Mouse (Mus musculus): ENCODE data around the gene 2010111I01Rik. TPM values are rescaled to one million over a fixed set of nuclear protein-coding genes. Genes with fewer than 3 reads are reported as not detected.

The 2010111I01Rik gene
- polyA plus RNA-seq, 1 experiment from 2014 or later: 114 TPM

DNA sequence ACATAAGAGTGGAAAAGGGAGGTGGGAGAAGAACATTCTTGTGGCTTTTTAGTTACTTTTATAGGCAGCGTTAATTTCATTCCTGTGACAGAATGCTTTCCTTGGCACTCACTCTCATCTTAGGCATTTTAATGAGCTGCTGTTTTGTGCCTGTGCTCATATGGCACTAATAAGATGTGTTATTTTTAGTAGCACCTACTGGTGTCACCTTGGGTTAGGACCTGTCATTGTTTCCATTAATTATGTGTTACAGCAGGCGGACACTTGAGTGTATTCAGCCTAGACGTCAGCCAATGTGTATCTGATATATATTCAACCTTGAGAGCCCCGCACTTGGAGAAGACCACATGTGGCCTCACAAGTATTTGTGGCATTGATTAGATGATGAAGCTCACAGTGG, 281.1 kb downstream of the 2010111I01Rik start:
- H3K4me3 ChIP-seq (replicated peaks): no peak overlapping the region
- H3K27ac ChIP-seq: peak overlapping the region; percentile 65; the same call in 1 of the 2 replicates
- 0 out of 2 replicates have a peak, but pooled peaks cover 4% of the 10 kb centered on the region for H3K36me3 ChIP-seq
- H3K9me3 ChIP-seq: no peaks in the 10 kb centered on the region
- H3K4me2 ChIP-seq: peak overlapping the region; percentile 14; the same call in 1 of the 2 replicates
- ATAC-seq (ENCODE audit: insufficient read depth, low FRiP score, low read depth): no peak
- H3K9ac ChIP-seq: no peak overlapping the region
- no peaks in the 10 kb centered on the region for H3K27me3 ChIP-seq (replicated peaks)
- H3K4me1 ChIP-seq: peaks cover 31% of the 10 kb centered on the region
- WGBS: 67% methylated on average over 4 of the region's 4 CpGs

- H3K4me3 ChIP-seq (replicated peaks): no peak overlapping the region
- peaks cover 35% of the 10 kb centered on the region for H3K4me1 ChIP-seq
- no peak for ATAC-seq (ENCODE audit: insufficient read depth, low FRiP score, low read depth)
- H3K9me3 ChIP-seq: no peaks in the 10 kb centered on the region
- 0 out of 2 replicates have a peak overlapping the region, but pooled peaks have one; percentile 24 for H3K27ac ChIP-seq
- 0 out of 2 replicates have a peak, but pooled peaks cover 4% of the 10 kb centered on the region for H3K36me3 ChIP-seq
- H3K4me2 ChIP-seq: peak overlapping the region; percentile 14
- 62% methylated on average over 12 of the region's 12 CpGs for WGBS
- H3K27me3 ChIP-seq (replicated peaks): no peaks in the 10 kb centered on the region
- H3K9ac ChIP-seq: no peak overlapping the region
Observed at GRCm38 (mm10) chr13:63246332-63246940, 281.7 kb downstream of the 2010111I01Rik start.

- Histone ChIP-seq H3K4me1 (peaks cover 31% of the 10 kb centered on the region), H3K27me3 (replicated peaks) (no peaks in the 10 kb centered on the region), H3K36me3 (0 out of 2 replicates have a peak, but pooled peaks cover 4% of the 10 kb centered on the region), H3K9me3 (no peaks in the 10 kb centered on the region), H3K4me2 (no peak overlapping the region), H3K9ac (no peak overlapping the region), H3K4me3 (replicated peaks) (no peak overlapping the region), H3K27ac (no peak overlapping the region)
- no peak for ATAC-seq (ENCODE audit: insufficient read depth, low FRiP score, low read depth)
- WGBS: 53% methylated on average over 7 of the region's 7 CpGs
Observed at GRCm38 (mm10) chr13:63247041-63247440, 282.3 kb downstream of the 2010111I01Rik start.

- H3K4me2 ChIP-seq: no peak overlapping the region
- H3K4me3 ChIP-seq (replicated peaks): no peak overlapping the region
- 93% methylated on average over 11 of the region's 11 CpGs for WGBS
- no peaks in the 10 kb centered on the region for H3K9me3 ChIP-seq
- no peak overlapping the region for H3K9ac ChIP-seq
- H3K27ac ChIP-seq: no peak overlapping the region
- no peak for ATAC-seq (ENCODE audit: insufficient read depth, low FRiP score, low read depth)
- H3K4me1 ChIP-seq: peaks cover 25% of the 10 kb centered on the region
- H3K27me3 ChIP-seq (replicated peaks): no peaks in the 10 kb centered on the region
- 0 out of 2 replicates have a peak, but pooled peaks cover 4% of the 10 kb centered on the region for H3K36me3 ChIP-seq
Observed at GRCm38 (mm10) chr13:63247631-63248030, 282.9 kb downstream of the 2010111I01Rik start.

DNA sequence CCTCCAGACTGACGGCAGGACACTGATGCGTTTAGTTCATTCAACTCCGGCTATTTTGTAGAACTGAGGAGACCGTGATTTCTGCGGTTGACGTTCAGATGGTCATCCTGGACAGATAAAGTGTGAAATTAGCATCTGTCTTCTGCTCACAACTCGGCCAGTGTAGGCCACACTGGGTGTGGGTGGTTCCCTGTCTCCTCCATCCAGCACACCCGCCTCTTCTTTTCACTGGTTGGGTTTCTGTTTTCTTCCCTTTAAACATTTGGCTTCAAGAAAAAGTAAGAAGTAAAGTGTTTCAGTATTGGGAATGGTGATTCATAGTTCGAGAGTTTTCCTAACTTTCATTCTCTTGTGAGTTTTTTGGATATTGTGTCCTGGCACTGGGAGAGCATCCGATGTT, 283.6 kb downstream of the 2010111I01Rik start:
- Histone ChIP-seq H3K4me2 (no peak overlapping the region), H3K4me3 (replicated peaks) (no peak overlapping the region), H3K27ac (no peak overlapping the region), H3K27me3 (replicated peaks) (no peaks in the 10 kb centered on the region), H3K36me3 (0 out of 2 replicates have a peak, but pooled peaks cover 4% of the 10 kb centered on the region), H3K9ac (no peak overlapping the region), H3K4me1 (peaks cover 25% of the 10 kb centered on the region), H3K9me3 (no peaks in the 10 kb centered on the region)
- no peak for ATAC-seq (ENCODE audit: insufficient read depth, low FRiP score, low read depth)
- WGBS: 86% methylated on average over 10 of the region's 10 CpGs

DNA sequence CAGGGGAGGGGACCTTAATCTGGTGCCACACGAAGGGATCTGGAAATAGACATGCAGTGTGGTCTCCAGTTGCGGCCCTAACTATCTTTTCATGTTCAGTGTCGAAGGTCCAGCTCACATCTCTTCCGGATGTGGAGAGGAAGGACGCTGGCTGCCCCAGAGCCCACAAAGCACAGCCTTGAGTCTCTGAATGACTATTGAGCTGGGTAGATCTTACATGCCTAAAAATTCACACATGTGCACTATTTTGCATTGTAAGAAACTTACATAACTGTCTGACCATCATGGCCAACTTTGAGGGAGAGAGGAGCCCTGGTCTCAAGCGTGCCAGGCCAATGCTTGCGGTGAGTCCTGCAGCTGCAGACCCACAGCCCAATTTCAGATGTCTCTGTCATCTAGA, 284.5 kb downstream of the 2010111I01Rik start:
- 0 out of 2 replicates have a peak overlapping the region, but pooled peaks have one; percentile 1 for H3K4me2 ChIP-seq
- no peak overlapping the region for H3K27ac ChIP-seq
- no peak overlapping the region for H3K4me3 ChIP-seq (replicated peaks)
- no peak overlapping the region for H3K9ac ChIP-seq
- H3K4me1 ChIP-seq: peaks cover 25% of the 10 kb centered on the region
- H3K27me3 ChIP-seq (replicated peaks): no peaks in the 10 kb centered on the region
- WGBS: 78% methylated on average over 7 of the region's 7 CpGs
- no peaks in the 10 kb centered on the region for H3K9me3 ChIP-seq
- ATAC-seq (ENCODE audit: insufficient read depth, low FRiP score, low read depth): no peak
- peaks cover 7% of the 10 kb centered on the region; the same call in 1 of the 2 replicates for H3K36me3 ChIP-seq

DNA sequence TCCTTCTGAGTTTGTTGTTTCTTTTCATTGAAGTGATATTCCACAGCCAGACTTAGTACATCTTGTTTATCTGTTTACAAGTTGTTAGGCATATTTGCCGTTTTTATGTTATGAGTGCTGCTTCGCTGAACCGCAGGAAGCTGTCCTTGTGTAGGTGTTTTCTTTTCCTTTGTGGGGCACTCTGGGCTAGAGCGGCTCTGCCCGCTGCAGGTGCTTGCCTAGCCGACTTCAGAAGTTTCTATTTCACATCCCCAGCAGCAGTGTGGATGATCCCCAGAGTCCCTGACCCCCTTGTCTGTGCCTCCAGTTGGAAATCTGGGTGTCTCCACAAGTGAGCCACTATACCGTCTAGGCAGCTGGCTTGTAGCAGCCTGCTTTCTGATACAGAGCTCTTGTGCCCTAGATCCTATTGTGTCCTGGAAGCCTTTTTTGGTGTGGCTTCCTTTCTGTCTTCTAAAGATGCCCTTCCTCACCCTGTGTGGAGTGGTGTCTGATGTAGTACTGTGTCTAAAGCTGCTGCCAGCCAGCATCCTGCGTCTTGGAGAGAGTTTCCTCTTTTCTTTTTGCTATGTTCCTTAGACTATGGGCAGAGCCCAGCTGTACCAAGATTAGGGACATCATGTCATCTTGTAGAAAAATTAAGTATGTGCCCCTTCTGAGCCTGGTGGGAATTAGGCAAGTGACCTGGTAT, 285.2 kb downstream of the 2010111I01Rik start:
- Histone ChIP-seq H3K4me3 (replicated peaks) (no peak overlapping the region), H3K27me3 (replicated peaks) (no peaks in the 10 kb centered on the region), H3K9ac (no peak overlapping the region), H3K27ac (peak overlapping the region; percentile 38), H3K4me2 (0 out of 2 replicates have a peak overlapping the region, but pooled peaks have one; percentile 1), H3K36me3 (peaks cover 11% of the 10 kb centered on the region; the same call in 1 of the 2 replicates), H3K4me1 (peaks cover 25% of the 10 kb centered on the region), H3K9me3 (no peaks in the 10 kb centered on the region)
- ATAC-seq (ENCODE audit: insufficient read depth, low FRiP score, low read depth): no peak
- 68% methylated on average over 8 of the region's 8 CpGs for WGBS

DNA sequence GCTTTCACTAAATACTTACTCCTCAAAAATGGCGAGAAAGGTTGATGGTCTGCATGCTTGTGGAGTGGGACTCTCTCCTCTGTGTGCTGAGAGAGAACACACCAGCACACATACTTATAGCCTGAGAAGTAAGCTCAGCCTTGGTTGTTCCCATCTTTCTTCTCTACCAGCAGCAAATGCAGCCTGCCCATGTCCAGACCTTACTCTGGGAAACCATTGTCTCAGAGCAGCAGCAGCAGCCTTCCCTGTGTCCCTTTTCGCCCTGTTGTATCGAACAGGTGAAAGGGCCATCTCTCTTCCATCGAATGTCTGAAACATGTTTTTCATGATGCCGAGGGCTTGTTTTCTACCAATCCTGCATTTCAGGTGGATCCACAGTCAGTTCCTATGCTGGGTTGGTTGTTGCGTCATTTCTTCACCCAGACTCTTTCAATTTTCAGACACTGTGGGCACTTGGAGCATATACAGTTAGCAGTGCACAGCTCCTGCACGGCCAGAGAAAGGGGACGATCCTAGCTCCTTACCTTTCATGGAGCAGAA, 285.8 kb downstream of the 2010111I01Rik start:
- H3K4me2 ChIP-seq: no peak overlapping the region
- 85% methylated on average over 8 of the region's 8 CpGs for WGBS
- H3K4me1 ChIP-seq: peaks cover 22% of the 10 kb centered on the region
- H3K36me3 ChIP-seq: peaks cover 11% of the 10 kb centered on the region; the same call in 1 of the 2 replicates
- no peak overlapping the region for H3K4me3 ChIP-seq (replicated peaks)
- H3K27ac ChIP-seq: peak overlapping the region; percentile 55; the same call in 1 of the 2 replicates
- H3K27me3 ChIP-seq (replicated peaks): no peaks in the 10 kb centered on the region
- H3K9me3 ChIP-seq: no peaks in the 10 kb centered on the region
- H3K9ac ChIP-seq: no peak overlapping the region
- ATAC-seq (ENCODE audit: insufficient read depth, low FRiP score, low read depth): no peak

DNA sequence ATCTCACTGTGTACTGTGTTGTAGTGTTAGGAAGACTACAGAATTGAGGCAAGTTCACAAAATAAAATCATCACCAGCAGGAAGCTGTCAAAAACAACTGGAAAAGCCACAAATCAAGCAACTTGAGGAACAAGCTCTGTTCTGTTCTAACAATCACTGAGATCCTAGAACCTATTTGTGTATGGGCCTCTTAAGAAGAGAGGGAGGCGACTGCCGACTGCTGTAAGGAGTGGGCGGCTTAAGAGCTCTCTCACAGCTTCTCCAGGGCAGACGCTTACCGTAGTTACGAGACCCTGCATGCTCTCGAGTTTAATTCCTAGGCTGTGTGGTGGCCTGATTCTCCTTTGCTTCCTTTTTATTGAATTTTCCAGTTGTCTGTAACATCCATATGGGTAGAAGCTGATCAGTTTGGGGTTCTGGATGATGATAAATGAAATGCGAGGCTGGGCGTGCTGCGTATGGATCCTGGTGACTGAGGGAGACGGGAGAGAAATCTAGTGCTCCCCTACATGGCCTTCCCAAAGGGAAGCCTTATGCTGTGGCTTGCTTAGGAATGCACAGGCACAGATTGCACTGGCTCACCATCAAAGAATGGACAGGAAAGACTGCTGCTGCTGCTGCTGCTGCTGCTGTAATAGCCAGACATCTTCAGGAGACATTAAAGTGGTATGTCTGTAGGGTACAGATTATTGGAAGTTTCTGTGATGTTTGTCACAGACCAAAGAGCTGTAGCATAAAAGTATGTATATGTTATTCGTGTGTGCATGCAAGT, 286.6 kb downstream of the 2010111I01Rik start:
- peaks cover 28% of the 10 kb centered on the region for H3K4me1 ChIP-seq
- no peak overlapping the region for H3K9ac ChIP-seq
- H3K27me3 ChIP-seq (replicated peaks): no peaks in the 10 kb centered on the region
- H3K4me2 ChIP-seq: peak overlapping the region; percentile 17; the same call in 1 of the 2 replicates
- H3K4me3 ChIP-seq (replicated peaks): no peak overlapping the region
- peaks cover 11% of the 10 kb centered on the region; the same call in 1 of the 2 replicates for H3K36me3 ChIP-seq
- H3K27ac ChIP-seq: peak overlapping the region; percentile 55; the same call in 1 of the 2 replicates
- 64% methylated on average over 12 of the region's 12 CpGs for WGBS
- ATAC-seq (ENCODE audit: insufficient read depth, low FRiP score, low read depth): no peak
- H3K9me3 ChIP-seq: no peaks in the 10 kb centered on the region

GRCm38 (mm10) chr13:63252295-63253010, 287.8 kb downstream of the 2010111I01Rik start:
- Histone ChIP-seq H3K27ac (no peak overlapping the region), H3K4me2 (no peak overlapping the region), H3K36me3 (peaks cover 11% of the 10 kb centered on the region; the same call in 1 of the 2 replicates), H3K4me3 (replicated peaks) (no peak overlapping the region), H3K27me3 (replicated peaks) (no peaks in the 10 kb centered on the region), H3K4me1 (peaks cover 27% of the 10 kb centered on the region), H3K9ac (no peak overlapping the region), H3K9me3 (no peaks in the 10 kb centered on the region)
- 63% methylated on average over 2 of the region's 2 CpGs for WGBS
- ATAC-seq (ENCODE audit: insufficient read depth, low FRiP score, low read depth): no peak

DNA sequence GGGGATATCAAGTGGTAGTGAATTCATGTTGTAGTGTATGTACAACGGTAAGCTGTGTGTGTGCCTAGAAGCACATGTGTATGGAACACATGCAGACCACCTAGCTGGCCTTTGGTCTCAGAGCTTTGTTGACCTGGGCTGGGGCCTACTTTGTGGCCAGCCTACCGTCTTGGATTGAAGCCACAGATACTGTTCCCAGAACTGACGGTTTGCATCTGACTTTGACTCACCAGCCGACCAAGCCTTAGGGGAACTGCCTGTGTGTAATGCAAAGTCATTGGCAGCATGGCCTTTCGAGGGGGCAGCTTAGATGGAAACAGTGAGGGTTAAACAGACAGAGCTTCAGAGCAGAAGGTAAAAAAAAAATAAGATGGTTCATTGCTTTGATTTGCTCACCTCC, 288.5 kb downstream of the 2010111I01Rik start:
- Histone ChIP-seq H3K4me3 (replicated peaks) (no peak overlapping the region), H3K27me3 (replicated peaks) (no peaks in the 10 kb centered on the region), H3K9me3 (no peaks in the 10 kb centered on the region), H3K36me3 (peaks cover 8% of the 10 kb centered on the region; the same call in 1 of the 2 replicates), H3K9ac (no peak overlapping the region), H3K4me2 (no peak overlapping the region), H3K27ac (0 out of 2 replicates have a peak overlapping the region, but pooled peaks have one; percentile 13), H3K4me1 (peaks cover 26% of the 10 kb centered on the region)
- 53% methylated on average over 5 of the region's 5 CpGs for WGBS
- no peak for ATAC-seq (ENCODE audit: insufficient read depth, low FRiP score, low read depth)

All from stomach, embryonic 15.5 days (tissue).